Mouse (Mus musculus): ENCODE results near the gene Chac2.
"Not testable (repeated sequence)": the region's sequence is repeated elsewhere in the genome, so short reads cannot be mapped to it uniquely, and the experiment has no call there.

Gene Chac2

GRCm38 (mm10) chr11:30985877-30986624, at the start of gene Chac2:
TSS of gene Chac2 (minus strand) at chr11:30986350.
- DNase-seq (ENCODE audit: low spot score in 2 of 2): peak; percentile 87 to 93

- DNase-seq (ENCODE audit: low spot score in 2 of 2): no peak
Observed at GRCm38 (mm10) chr11:31034958-31035357, 48.8 kb upstream of the Chac2 start.

GRCm38 (mm10) chr11:31017466-31017865, 31.3 kb upstream of the Chac2 start:
- not testable (repeated sequence) for DNase-seq (ENCODE audit: low spot score in 2 of 2)

GRCm38 (mm10) chr11:31009668-31010067, 23.5 kb upstream of the Chac2 start:
- DNase-seq (ENCODE audit: low spot score in 2 of 2): not testable (repeated sequence)

- DNase-seq (ENCODE audit: low spot score in 2 of 2): peak in 1 of 2 experiments; percentile 42
Observed at GRCm38 (mm10) chr11:31001169-31001908, 15.2 kb upstream of the Chac2 start.

GRCm38 (mm10) chr11:31000028-31000427, 13.9 kb upstream of the Chac2 start:
- no peak for DNase-seq (ENCODE audit: low spot score in 2 of 2)

GRCm38 (mm10) chr11:30998704-30999103, 12.6 kb upstream of the Chac2 start:
- no peak for DNase-seq (ENCODE audit: low spot score in 2 of 2)

- no peak for DNase-seq (ENCODE audit: low spot score in 2 of 2)
Observed at GRCm38 (mm10) chr11:30998199-30998598, 12.0 kb upstream of the Chac2 start.

GRCm38 (mm10) chr11:30996670-30997069, 10.5 kb upstream of the Chac2 start:
- DNase-seq (ENCODE audit: low spot score in 2 of 2): no peak

GRCm38 (mm10) chr11:30986625-30987017, 471 bp upstream of the Chac2 start:
- no peak for DNase-seq (ENCODE audit: low spot score in 2 of 2)

GRCm38 (mm10) chr11:30985237-30985636, 913 bp downstream of the Chac2 start:
- no peak for DNase-seq (ENCODE audit: low spot score in 2 of 2)

GRCm38 (mm10) chr11:30954279-30954725, 31.8 kb downstream of the Chac2 start, which contains the start of gene Erlec1:
TSS of gene Erlec1 (minus strand) at chr11:30954335.
- peak; percentile 80 to 92 for DNase-seq (ENCODE audit: low spot score in 2 of 2)

GRCm38 (mm10) chr11:30953469-30954154, 32.5 kb downstream of the Chac2 start:
- DNase-seq (ENCODE audit: low spot score in 2 of 2): peak; percentile 53 to 76

- peak; percentile 28 to 63 for DNase-seq (ENCODE audit: low spot score in 2 of 2)
Observed at GRCm38 (mm10) chr11:30952829-30953228, 33.3 kb downstream of the Chac2 start.

GRCm38 (mm10) chr11:30943522-30943921, 42.6 kb downstream of the Chac2 start:
- DNase-seq (ENCODE audit: low spot score in 2 of 2): no peak

- no peak for DNase-seq (ENCODE audit: low spot score in 2 of 2)
Observed at GRCm38 (mm10) chr11:30928498-30928897, 57.7 kb downstream of the Chac2 start.

GRCm38 (mm10) chr11:30928079-30928478, 58.1 kb downstream of the Chac2 start:
- no peak for DNase-seq (ENCODE audit: low spot score in 2 of 2)
